Mouse (Mus musculus) hindlimb bud, embryonic 11.5 days (tissue): Measurements from ENCODE around the gene Sft2d1.
"Not testable (repeated sequence)": the region's sequence is repeated elsewhere in the genome, so short reads cannot be mapped to it uniquely, and the experiment has no call there.

Experiments used
- DNase-seq: peaks from one replicate; pipeline ENCODE4 v3.0.0-alpha.2; 2012; ENCODE audit warnings: low read depth, low spot score; ENCODE audit errors: extremely low spot score

The Sft2d1 gene

GRCm38 (mm10) chr17:8301515-8301914, 9.4 kb upstream of the Sft2d1 start:
- no peak for DNase-seq

- no peak for DNase-seq
These were observed 8.0 kb upstream of the Sft2d1 start for GRCm38 (mm10) chr17:8302772-8303438.

GRCm38 (mm10) chr17:8303671-8304070, 7.2 kb upstream of the Sft2d1 start:
- no peak for DNase-seq

GRCm38 (mm10) chr17:8305801-8306200, 5.1 kb upstream of the Sft2d1 start:
- DNase-seq = no peak

- DNase-seq = no peak
These were observed 849 bp downstream of the Sft2d1 start for GRCm38 (mm10) chr17:8311751-8312150.

- DNase-seq = no peak
These were observed 3.1 kb downstream of the Sft2d1 start for GRCm38 (mm10) chr17:8313976-8314375.

- no peak for DNase-seq
These were observed 5.3 kb downstream of the Sft2d1 start for GRCm38 (mm10) chr17:8316251-8316650.

- not testable (repeated sequence) for DNase-seq
These were observed 16.0 kb downstream of the Sft2d1 start for GRCm38 (mm10) chr17:8326877-8327276.

GRCm38 (mm10) chr17:8328511-8329174, 17.7 kb downstream of the Sft2d1 start:
- DNase-seq = no peak

- no peak for DNase-seq
These were observed 19.7 kb downstream of the Sft2d1 start for GRCm38 (mm10) chr17:8330602-8331001.

- DNase-seq = not testable (repeated sequence)
These were observed 26.3 kb downstream of the Sft2d1 start, which contains the start of gene Prr18 for GRCm38 (mm10) chr17:8337159-8337558. Prr18 (plus strand) TSS chr17:8337459.

- no peak for DNase-seq
These were observed 28.9 kb downstream of the Sft2d1 start for GRCm38 (mm10) chr17:8339666-8340374.

GRCm38 (mm10) chr17:8340407-8341359, 29.8 kb downstream of the Sft2d1 start:
- no peak for DNase-seq

GRCm38 (mm10) chr17:8341360-8341963, 30.6 kb downstream of the Sft2d1 start:
- DNase-seq = no peak

GRCm38 (mm10) chr17:8342706-8343105, 31.8 kb downstream of the Sft2d1 start:
- DNase-seq = no peak

- DNase-seq = no peak
These were observed 32.5 kb downstream of the Sft2d1 start for GRCm38 (mm10) chr17:8343416-8343815.

GRCm38 (mm10) chr17:8347765-8348285, 36.9 kb downstream of the Sft2d1 start:
- no peak for DNase-seq

- no peak for DNase-seq
These were observed 38.0 kb downstream of the Sft2d1 start for GRCm38 (mm10) chr17:8348941-8349340.

- no peak for DNase-seq
These were observed 40.2 kb downstream of the Sft2d1 start for GRCm38 (mm10) chr17:8351088-8351487.

- no peak for DNase-seq
These were observed 44.8 kb downstream of the Sft2d1 start, which contains the start of gene T2 for GRCm38 (mm10) chr17:8355692-8356091. T2 (plus strand) TSS chr17:8355992.
